Mouse (Mus musculus) MEL (cell line): Measurements from ENCODE around the gene Gas2. TPM values are rescaled to one million over a fixed set of nuclear protein-coding genes. Genes with fewer than 3 reads are reported as not detected.

Experiments
- DNase-seq: peaks from one replicate; pipeline ENCODE4 v3.0.0; 2011; ENCODE audit warnings: low read depth, low spot score
- H3K27ac ChIP-seq: 2 replicates; pipeline ENCODE4 v1.5.1; 2012; ENCODE audit warnings: low read depth, mild to moderate bottlenecking, control low read depth, low read length, moderate library complexity; ENCODE audit not compliant: control insufficient read depth
- H3K27me3 ChIP-seq, 2 experiments: fragments of 150-350 bp in 1 of 2; sonication (generic) in 1 of 2; 2 replicates each; pipeline ENCODE4 v1.6.1; 2012; ENCODE audit warnings: low read length in 2 of 2, mild to moderate bottlenecking in 2 of 2, improper control_type of control experiment in 1 of 2, moderate library complexity in 1 of 2; ENCODE audit not compliant: insufficient read depth in 2 of 2, control insufficient read depth in 1 of 2
- H3K36me3 ChIP-seq, 2 experiments: 2 replicates each; pipeline ENCODE4 v1.6.1; 2012 to 2014; ENCODE audit warnings: low read length in 2 of 2, improper control_type of control experiment in 1 of 2, inconsistent platforms in 1 of 2, mild to moderate bottlenecking in 1 of 2; ENCODE audit not compliant: insufficient read depth in 2 of 2, control insufficient read depth in 1 of 2
- H3K4me1 ChIP-seq, 2 experiments: fragments of 150-350 bp in 1 of 2; sonication (generic) in 1 of 2; 2 replicates each; pipeline ENCODE4 v1.6.1; 2012; ENCODE audit warnings: low read length in 2 of 2, improper control_type of control experiment in 1 of 2, mild to moderate bottlenecking in 1 of 2; ENCODE audit not compliant: insufficient read depth in 2 of 2, control insufficient read depth in 1 of 2
- H3K4me3 ChIP-seq, 2 experiments: fragments of 150-350 bp in 1 of 2; sonication (generic) in 1 of 2; 2 replicates each; pipeline ENCODE4 v1.5.1; 2012; ENCODE audit warnings: low read depth in 2 of 2, low read length in 2 of 2, mild to moderate bottlenecking in 2 of 2, moderate library complexity in 2 of 2, control low read depth in 1 of 2, improper control_type of control experiment in 1 of 2; ENCODE audit not compliant: control insufficient read depth in 1 of 2, insufficient read depth in 1 of 2
- H3K79me2 ChIP-seq: 2 replicates; pipeline ENCODE4 v1.6.1; 2012; ENCODE audit warnings: mild to moderate bottlenecking, low read length, moderate library complexity; ENCODE audit not compliant: control insufficient read depth, poor library complexity, insufficient read depth
- H3K9ac ChIP-seq: 2 replicates; pipeline ENCODE4 v1.6.1; 2012; ENCODE audit warnings: low read depth, mild to moderate bottlenecking, control low read depth, low read length, moderate library complexity; ENCODE audit not compliant: control insufficient read depth, poor library complexity, severe bottlenecking
- H3K9me3 ChIP-seq: fragments of 150-350 bp; sonication (generic); replicated peaks from 2 replicates; pipeline ENCODE4 v1.6.1; 2012; ENCODE audit warnings: mild to moderate bottlenecking, low read length, improper control_type of control experiment, moderate library complexity; ENCODE audit not compliant: insufficient read depth
- CHD1 ChIP-seq: IDR thresholded peaks from 2 replicates; pipeline ENCODE4 v1.6.1; 2012; ENCODE audit warnings: low read depth, mild to moderate bottlenecking, inconsistent platforms, low read length, improper control_type of control experiment
- CTCF ChIP-seq, 3 experiments: IDR thresholded peaks in 2 of 3; conservative IDR thresholded peaks in 1 of 3; 2 replicates each; pipeline ENCODE4 v1.5.1; 2011 to 2012; ENCODE audit warnings: low read length in 3 of 3, low read depth in 2 of 3, mild to moderate bottlenecking in 2 of 3, improper control_type of control experiment in 1 of 3, inconsistent platforms in 1 of 3, mixed read lengths in 1 of 3, moderate library complexity in 1 of 3; ENCODE audit not compliant: control insufficient read depth in 1 of 3, insufficient read depth in 1 of 3, poor library complexity in 1 of 3, severe bottlenecking in 1 of 3
- EP300 ChIP-seq, 2 experiments: IDR thresholded peaks; 2 replicates each; pipeline ENCODE4 v1.6.1; 2011; ENCODE audit warnings: improper control_type of control experiment in 2 of 2, low read length in 2 of 2, low read depth in 1 of 2, mild to moderate bottlenecking in 1 of 2
- ETS1 ChIP-seq: IDR thresholded peaks from 2 replicates; pipeline ENCODE4 v1.6.1; 2012; ENCODE audit warnings: low read depth, mild to moderate bottlenecking, inconsistent platforms, low read length, improper control_type of control experiment, moderate library complexity
- HCFC1 ChIP-seq: IDR thresholded peaks from 2 replicates; pipeline ENCODE4 v1.6.1; 2012; ENCODE audit warnings: low read depth, mild to moderate bottlenecking, inconsistent platforms, low read length, improper control_type of control experiment, moderate library complexity
- JUND ChIP-seq: IDR thresholded peaks from 2 replicates; pipeline ENCODE4 v1.6.1; 2011; ENCODE audit warnings: low read depth, mild to moderate bottlenecking, improper control_type of control experiment, low read length
- KAT2A ChIP-seq: conservative IDR thresholded peaks from 2 replicates; pipeline ENCODE4 v1.6.1; 2012; ENCODE audit warnings: low read depth, low read length, improper control_type of control experiment, inconsistent platforms
- MAFK ChIP-seq: IDR thresholded peaks from 2 replicates; pipeline ENCODE4 v1.6.1; 2011; ENCODE audit warnings: low read depth, mild to moderate bottlenecking, low read length, improper control_type of control experiment, borderline replicate concordance
- MXI1 ChIP-seq: IDR thresholded peaks from 2 replicates; pipeline ENCODE4 v1.6.1; 2011; ENCODE audit warnings: mild to moderate bottlenecking, low read depth, low read length, improper control_type of control experiment
- MYB ChIP-seq: IDR thresholded peaks from 2 replicates; pipeline ENCODE4 v1.6.1; 2011; ENCODE audit warnings: mild to moderate bottlenecking, low read depth, low read length, improper control_type of control experiment
- MYC ChIP-seq: IDR thresholded peaks from 2 replicates; pipeline ENCODE4 v1.6.1; 2011; ENCODE audit warnings: low read depth, mild to moderate bottlenecking, low read length, improper control_type of control experiment, moderate library complexity
- NELFE ChIP-seq: IDR thresholded peaks from 2 replicates; pipeline ENCODE4 v1.6.1; 2011; ENCODE audit warnings: low read depth, low read length, improper control_type of control experiment
- NRF1 ChIP-seq: IDR thresholded peaks from 2 replicates; pipeline ENCODE4 v1.6.1; 2014; ENCODE audit warnings: low read depth, mild to moderate bottlenecking, inconsistent platforms, low read length, improper control_type of control experiment, moderate library complexity; ENCODE audit not compliant: poor library complexity, insufficient read depth, severe bottlenecking
- POLR2AphosphoS2 ChIP-seq: IDR thresholded peaks from 2 replicates; pipeline ENCODE4 v1.6.1; 2011; ENCODE audit warnings: low read length, improper control_type of control experiment
- RCOR1 ChIP-seq: IDR thresholded peaks from 2 replicates; pipeline ENCODE4 v1.6.1; 2012; ENCODE audit warnings: low read depth, mild to moderate bottlenecking, inconsistent platforms, low read length, improper control_type of control experiment
- SIN3A ChIP-seq: IDR thresholded peaks from 2 replicates; pipeline ENCODE4 v1.6.1; 2012; ENCODE audit warnings: low read length, improper control_type of control experiment, inconsistent platforms
- TAL1 ChIP-seq: IDR thresholded peaks from 2 replicates; pipeline ENCODE4 v1.6.1; 2012; ENCODE audit warnings: mild to moderate bottlenecking, inconsistent platforms, low read length, moderate library complexity, mixed read lengths
- TCF12 ChIP-seq: IDR thresholded peaks from 2 replicates; pipeline ENCODE4 v1.6.1; 2014; ENCODE audit warnings: low read depth, mild to moderate bottlenecking, inconsistent platforms, low read length, improper control_type of control experiment, moderate library complexity
- UBTF ChIP-seq: IDR thresholded peaks from 2 replicates; pipeline ENCODE4 v1.6.1; 2012; ENCODE audit warnings: low read depth, mild to moderate bottlenecking, inconsistent platforms, low read length, improper control_type of control experiment, moderate library complexity, borderline replicate concordance; ENCODE audit not compliant: insufficient read depth
- USF1 ChIP-seq: IDR thresholded peaks from 2 replicates; pipeline ENCODE4 v1.6.1; 2014; ENCODE audit warnings: low read depth, mild to moderate bottlenecking, inconsistent platforms, low read length, improper control_type of control experiment, moderate library complexity
- ZC3H11A ChIP-seq: IDR thresholded peaks from 2 replicates; pipeline ENCODE4 v1.6.1; 2012; ENCODE audit warnings: low read depth, mild to moderate bottlenecking, inconsistent platforms, low read length, improper control_type of control experiment
- ZKSCAN1 ChIP-seq: IDR thresholded peaks from 2 replicates; pipeline ENCODE4 v1.6.1; 2012; ENCODE audit warnings: low read depth, mild to moderate bottlenecking, inconsistent platforms, low read length, improper control_type of control experiment, moderate library complexity
- ZMIZ1 ChIP-seq: IDR thresholded peaks from 2 replicates; pipeline ENCODE4 v1.6.1; 2012; ENCODE audit warnings: low read depth, mild to moderate bottlenecking, inconsistent platforms, low read length, improper control_type of control experiment, moderate library complexity
- ZNF384 ChIP-seq: IDR thresholded peaks from 2 replicates; pipeline ENCODE4 v1.6.1; 2012; ENCODE audit warnings: low read depth, mild to moderate bottlenecking, inconsistent platforms, low read length, improper control_type of control experiment
- polyA plus RNA-seq, 2 experiments: library from polyadenylated mRNA; stranded (reverse) in 1 of 2; unstranded in 1 of 2; fragments of >175 nt in 1 of 2; fragments of >200 nt in 1 of 2; gene quantifications; 2 replicates each; pipeline versions ENCODE4 v1.2.1 to v1.2.4; 2012; ENCODE audit warnings: low replicate concordance in 2 of 2, low read depth in 1 of 2; ENCODE audit not compliant: insufficient read length in 2 of 2, insufficient read depth in 1 of 2, missing spikeins in 1 of 2
- total RNA-seq: library from RNA; depleted of rRNA; stranded (reverse); fragments of 300-350 nt; gene quantifications from 2 replicates; pipeline ENCODE4 v1.2.3, GENCODE M21; 2012

Gene Gas2
- total and polyA plus RNA-seq, 3 experiments, result 10.8 to 21.2 TPM; not detected in 1

DNA sequence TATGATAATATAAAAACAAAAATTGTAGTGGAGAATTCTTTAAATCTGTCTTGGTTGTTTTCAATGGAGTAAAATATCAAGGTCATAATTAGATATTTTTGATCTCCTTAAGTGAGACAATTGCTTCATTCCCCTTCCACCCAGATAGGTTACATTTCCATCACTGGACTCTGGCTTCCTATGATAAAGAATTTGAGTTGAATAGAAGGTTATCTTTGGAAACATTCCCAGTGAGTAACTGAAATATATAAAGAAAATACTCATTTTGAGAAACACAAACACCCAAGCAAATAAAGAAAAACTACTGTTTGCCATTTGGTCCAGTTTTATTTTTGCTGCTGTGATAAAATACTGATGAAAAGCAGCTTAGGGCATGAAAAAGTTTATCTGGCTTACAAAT, 10.8 kb downstream of the Gas2 start:
- H3K9ac ChIP-seq, result no peak overlapping the region
- no peaks in the 10 kb centered on the region for H3K27me3 ChIP-seq
- peak; percentile 36 for DNase-seq
- H3K36me3 ChIP-seq, result peaks cover 0 to 14% of the 10 kb centered on the region in 2 experiments; a peak in 3 of 4 replicates
- H3K4me3 ChIP-seq, result no peak overlapping the region
- peaks cover 3 to 14% of the 10 kb centered on the region in 2 experiments for H3K4me1 ChIP-seq
- H3K9me3 ChIP-seq, result no peaks in the 10 kb centered on the region
- TF ChIP-seq MYC (0 out of 2 replicates have a peak, but pooled peaks have one; percentile 35), MXI1 (no peak), MYB (peak; percentile 43; the same call in 1 of the 2 replicates), RCOR1 (peak; percentile 36), ETS1 (peak; percentile 41; the same call in 1 of the 2 replicates), EP300 (IDR thresholded peaks at IDR 0.05; ENCODE audit: low read depth in 1 of 2, low read length in 2 of 2) (peak; percentile 79 to 82), NRF1 (no peak), CHD1 (0 out of 2 replicates have a peak, but pooled peaks have one; percentile 52), TCF12 (peak; percentile 52; the same call in 1 of the 2 replicates), USF1 (peak; percentile 38; the same call in 1 of the 2 replicates), SIN3A (no peak; the same call in 1 of the 2 replicates), TAL1 (peak; percentile 32), MAFK (0 out of 2 replicates have a peak, but pooled peaks have one; percentile 28), JUND (no peak)
- H3K27ac ChIP-seq, result no peak overlapping the region
- H3K79me2 ChIP-seq, result no peaks in the 10 kb centered on the region

DNA sequence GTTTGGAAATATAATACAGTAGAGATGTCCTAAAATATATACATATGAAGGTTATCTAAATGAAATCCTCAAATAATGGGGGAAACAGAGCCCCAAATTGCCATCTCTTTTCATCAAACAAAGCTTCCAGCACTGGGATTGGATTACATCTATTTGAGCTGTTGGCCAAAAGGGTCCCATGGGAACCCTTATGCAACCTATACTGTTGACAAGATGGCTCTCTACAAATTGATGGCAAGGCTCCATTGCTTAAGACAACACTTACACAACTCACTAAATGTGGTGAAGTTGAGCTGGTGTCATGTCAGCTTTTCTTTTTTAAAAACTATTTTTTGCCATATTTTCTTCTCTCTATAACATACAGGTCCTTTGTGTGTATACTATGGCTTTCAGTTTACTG, 14.5 kb downstream of the Gas2 start:
- no peak for DNase-seq
- no peak for TF ChIP-seq ZC3H11A
- TF ChIP-seq UBTF, result no peak
- no peak for TF ChIP-seq USF1
- TF ChIP-seq TAL1, result no peak
- TF ChIP-seq ZMIZ1, result no peak
- no peak for TF ChIP-seq ZKSCAN1
- no peak for TF ChIP-seq MAFK
- TF ChIP-seq ZNF384, result no peak
- no peak for TF ChIP-seq EP300 (IDR thresholded peaks at IDR 0.05; ENCODE audit: low read depth in 1 of 2, low read length in 2 of 2)
- no peak for TF ChIP-seq HCFC1
- no peak for TF ChIP-seq NELFE
- no peak for TF ChIP-seq KAT2A
- TF ChIP-seq CTCF (IDR thresholded peaks at IDR 0.05 in 2 of 3, conservative IDR thresholded peaks at IDR 0.05 in 1 of 3; ENCODE audit: control insufficient read depth in 1 of 3, insufficient read depth in 1 of 3, low read depth in 2 of 3, low read length in 3 of 3, poor library complexity in 1 of 3, severe bottlenecking in 1 of 3), result no peak
- no peak for TF ChIP-seq POLR2AphosphoS2

More for the DNA sequence above, 14.5 kb downstream of the Gas2 start:
- Histone ChIP-seq H3K9me3 (no peaks in the 10 kb centered on the region), H3K79me2 (no peaks in the 10 kb centered on the region), H3K4me3 (no peak overlapping the region), H3K4me1 (peaks cover 3 to 14% of the 10 kb centered on the region in 2 experiments), H3K27me3 (no peaks in the 10 kb centered on the region), H3K27ac (no peak overlapping the region), H3K9ac (no peak overlapping the region), H3K36me3 (peaks cover 0 to 14% of the 10 kb centered on the region in 2 experiments; a peak in 2 of 4 replicates)
